ENCODE assay signal across 10 mouse cellular contexts in genomic region chrX:11840319-11841035, GRCm38 (mm10).
A peak's percentile ranks its signal among the peaks of the same experiment; 100 is the strongest.
DNase-seq lines count a peak whose midpoint lies in the region; ATAC-seq and TF ChIP-seq lines count a peak whose summit lies in the region.
"Had no signal": no experiment of that assay in that cellular context is flagged by ENCODE, and none has a peak within 500 bp of the region (broad histone marks: within the 10 kb centered on the region; RNA-seq: fewer than 3 reads in every experiment).

No protein-coding gene starts in this region.

- no peaks in the 10 kb centered on the region for H3K79me2 ChIP-seq in myocyte (ENCODE audit: control insufficient read depth, insufficient read depth)

- peak; percentile 69 for DNase-seq in lung, embryonic 14.5 days
- no peak for DNase-seq in lung, postnatal 25 days (ENCODE audit: low spot score)
- peak; percentile 33 for DNase-seq in brain, embryonic 14.5 days (ENCODE audit: low read depth)
- DNase-seq in heart, postnatal 0 days (ENCODE audit: low spot score) = no peak
- DNase-seq in neural tube, embryonic 10.5 days (ENCODE audit: extremely low spot score, low spot score) = no peak
- no peak for DNase-seq in embryo, embryonic 10 days (ENCODE audit: low spot score)

- no peak overlapping the region for H3K4me2 ChIP-seq in lung, embryonic 14.5 days
- no peak overlapping the region for H3K4me2 ChIP-seq in heart, postnatal 0 days (ENCODE audit: low read depth, low read length)
- peak overlapping the region; percentile 18 for H3K4me2 ChIP-seq in myocyte (ENCODE audit: low read depth)
- H3K4me2 ChIP-seq: hindbrain, embryonic 15.5 days; limb, embryonic 13.5 days had no signal

- H3K4me3 ChIP-seq in lung, embryonic 14.5 days (ENCODE audit: low read depth, low read length) = no peak overlapping the region
- no peak overlapping the region for H3K4me3 ChIP-seq in heart, postnatal 0 days (ENCODE audit: low read depth, low read length)
- H3K4me3 ChIP-seq in myocyte = no peak overlapping the region
- H3K4me3 ChIP-seq: hindbrain, embryonic 15.5 days; limb, embryonic 13.5 days had no signal

- WGBS in lung, embryonic 14.5 days = 39% methylated on average over 11 of the region's 11 CpGs
- 38% methylated on average over 11 of the region's 11 CpGs for WGBS in heart, postnatal 0 days

- H3K27ac ChIP-seq in lung, embryonic 14.5 days (ENCODE audit: low read depth) = peak overlapping the region; percentile 67
- H3K27ac ChIP-seq in heart, postnatal 0 days (ENCODE audit: low read depth) = peak overlapping the region; percentile 84
- H3K27ac ChIP-seq: hindbrain, embryonic 15.5 days; limb, embryonic 13.5 days had no signal

- no peak for TF ChIP-seq EP300 in heart, postnatal 0 days (IDR thresholded peaks at IDR 0.05; ENCODE audit: low read depth)

- H3K36me3 ChIP-seq in lung, embryonic 14.5 days (ENCODE audit: insufficient read depth) = no peaks in the 10 kb centered on the region
- H3K36me3 ChIP-seq in heart, postnatal 0 days (replicated peaks; ENCODE audit: control insufficient read depth, insufficient read depth, low read length) = no peaks in the 10 kb centered on the region
- no peaks in the 10 kb centered on the region for H3K36me3 ChIP-seq in myocyte (ENCODE audit: control insufficient read depth, insufficient read depth)
- H3K36me3 ChIP-seq: hindbrain, embryonic 15.5 days; limb, embryonic 13.5 days had no signal

- no peak overlapping the region for H3K9ac ChIP-seq in lung, embryonic 14.5 days
- H3K9ac ChIP-seq in heart, postnatal 0 days (replicated peaks; ENCODE audit: low read depth, low read length) = no peak overlapping the region
- H3K9ac ChIP-seq: hindbrain, embryonic 15.5 days; limb, embryonic 13.5 days had no signal

- peak; percentile 84 for ATAC-seq in lung, embryonic 14.5 days (ENCODE audit: insufficient read depth)
- ATAC-seq in heart, postnatal 0 days (ENCODE audit: insufficient read depth, low read depth) = peak; percentile 32; the same call in 1 of the 2 replicates
- ATAC-seq in CD4-positive, CD25-positive, alpha-beta regulatory T cell, adult 4 months = no peak

- H3K27me3 ChIP-seq in lung, embryonic 14.5 days (ENCODE audit: insufficient read depth, low read length) = no peaks in the 10 kb centered on the region
- no peaks in the 10 kb centered on the region for H3K27me3 ChIP-seq in heart, postnatal 0 days (ENCODE audit: control insufficient read depth, insufficient read depth, low read length)
- H3K27me3 ChIP-seq in myocyte (ENCODE audit: control insufficient read depth, insufficient read depth, insufficient read length) = no peaks in the 10 kb centered on the region
- H3K27me3 ChIP-seq: hindbrain, embryonic 15.5 days had no signal

- no peaks in the 10 kb centered on the region for H3K9me3 ChIP-seq in lung, embryonic 14.5 days (ENCODE audit: low read depth, low read length)
- H3K9me3 ChIP-seq in heart, postnatal 0 days (replicated peaks; ENCODE audit: control insufficient read depth, low read length) = no peaks in the 10 kb centered on the region
- H3K9me3 ChIP-seq: hindbrain, embryonic 15.5 days; limb, embryonic 13.5 days had no signal

- no peak overlapping the region for H3ac ChIP-seq in myocyte (ENCODE audit: control insufficient read depth, insufficient read length)

- TF ChIP-seq CTCF in lung, embryonic 14.5 days (IDR thresholded peaks at IDR 0.05; ENCODE audit: low read depth) = no peak
- no peak for TF ChIP-seq CTCF in brain, embryonic 14.5 days (IDR thresholded peaks at IDR 0.05; ENCODE audit: borderline replicate concordance, extremely low read depth, insufficient read depth, insufficient read length)
- no peak for TF ChIP-seq CTCF in heart, postnatal 0 days (IDR thresholded peaks at IDR 0.05; ENCODE audit: low read depth)

- no peaks in the 10 kb centered on the region for H3K4me1 ChIP-seq in lung, embryonic 14.5 days (ENCODE audit: insufficient read depth)
- H3K4me1 ChIP-seq in heart, postnatal 0 days (ENCODE audit: control insufficient read depth, insufficient read depth) = peaks cover 5% of the 10 kb centered on the region; the same call in 1 of the 2 replicates
- H3K4me1 ChIP-seq: hindbrain, embryonic 15.5 days had no signal

- TF ChIP-seq POLR2A in brain, embryonic 14.5 days (IDR thresholded peaks at IDR 0.05; ENCODE audit: borderline replicate concordance, extremely low read depth, insufficient read depth, insufficient read length, poor library complexity, severe bottlenecking) = no peak
- TF ChIP-seq POLR2A in myocyte (IDR thresholded peaks at IDR 0.05; ENCODE audit: insufficient read length, low read depth) = no peak

TF ChIP-seq in myocyte, 11 proteins besides CTCF, POLR2A, EP300 and RAD21:
- no peak for TF ChIP-seq POLR2AphosphoS2 (IDR thresholded peaks at IDR 0.05; ENCODE audit: insufficient read length, low read depth)
- TF ChIP-seq REST (IDR thresholded peaks at IDR 0.05; ENCODE audit: insufficient read depth, insufficient read length) = no peak
- TF ChIP-seq MYOG (IDR thresholded peaks at IDR 0.05; ENCODE audit: control insufficient read depth in 1 of 3, insufficient read depth in 1 of 3, insufficient read length in 2 of 3, low read depth in 2 of 3) = no peak
- TF ChIP-seq CEBPB (IDR thresholded peaks at IDR 0.05; ENCODE audit: insufficient read depth, poor library complexity, severe bottlenecking) = no peak
- no peak for TF ChIP-seq MAX (IDR thresholded peaks at IDR 0.05; ENCODE audit: low read depth)
- no peak for TF ChIP-seq TCF12 (IDR thresholded peaks at IDR 0.05; ENCODE audit: insufficient read depth, poor library complexity, severe bottlenecking)
- TF ChIP-seq TCF3 (IDR thresholded peaks at IDR 0.05; ENCODE audit: insufficient read length, low read depth) = no peak
- no peak for TF ChIP-seq USF1 (IDR thresholded peaks at IDR 0.05; ENCODE audit: low read depth)
- no peak for TF ChIP-seq SRF (IDR thresholded peaks at IDR 0.05; ENCODE audit: control insufficient read depth, insufficient read length, low read depth)
- TF ChIP-seq MYOD1 (IDR thresholded peaks at IDR 0.05; ENCODE audit: control insufficient read depth in 1 of 3, insufficient read length in 2 of 3, low read depth in 2 of 3) = no peak
- TF ChIP-seq E2F4 (IDR thresholded peaks at IDR 0.05; ENCODE audit: insufficient read depth) = no peak

Comparison
In these comparisons a context has a peak if more than half of its experiments do, and no peak if none do; other contexts are left out.
1. DNase-seq: peak in lung, embryonic 14.5 days (single experiment) and brain, embryonic 14.5 days (single experiment); none in lung, postnatal 25 days (single experiment), heart, postnatal 0 days (single experiment), neural tube, embryonic 10.5 days (single experiment) and embryo, embryonic 10 days (single experiment).